Mouse (Mus musculus) cerebellum, adult 8-10 months (tissue): ENCODE measurements at regions not wholly inside any gene's neighbourhood (a gene's known extent, or its start where the extent isn't known, plus 50 kb on each side); places are given as distances from the start of the nearest gene placed in this dataset.

Source experiments
- DNase-seq: peaks from one replicate; pipeline ENCODE4 v3.0.0; 2022

DNA sequence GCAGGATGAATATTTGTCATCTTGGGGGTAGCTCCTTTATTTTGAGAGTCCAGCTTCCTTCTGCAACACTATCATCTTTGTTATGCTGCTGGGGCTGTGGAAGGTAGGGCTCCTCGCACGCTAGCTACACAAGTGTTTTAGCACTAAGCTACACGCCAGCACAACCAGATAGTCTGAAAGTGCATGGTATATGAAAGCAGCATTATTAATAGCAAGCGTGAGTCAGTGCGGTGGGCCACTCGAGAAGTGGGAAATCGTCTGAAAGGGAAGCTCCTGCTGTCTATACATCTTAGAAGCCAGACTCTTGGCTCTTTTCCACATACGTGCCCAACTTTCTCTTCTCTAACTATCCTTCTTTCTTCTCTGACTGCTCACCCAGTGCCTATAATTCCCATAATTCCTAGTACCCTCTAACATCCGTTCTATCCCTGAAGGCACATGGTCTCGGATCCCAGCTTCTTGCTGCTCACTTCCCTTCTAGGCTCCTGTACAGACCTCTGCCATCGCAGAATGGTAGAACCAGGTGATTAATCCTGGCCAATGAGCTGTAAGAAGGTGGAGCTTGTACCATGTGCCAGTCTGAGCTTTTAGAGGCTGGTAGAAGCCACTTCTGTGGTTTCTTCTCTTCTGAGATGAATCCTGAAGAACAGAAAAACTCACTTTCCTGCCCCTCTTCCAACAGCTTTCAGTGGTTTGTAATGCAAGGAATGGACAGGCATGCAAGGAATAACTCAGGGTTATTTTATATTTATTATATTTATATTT lies 55.5 kb downstream of the E030025P04Rik start:
- no peak for DNase-seq

DNA sequence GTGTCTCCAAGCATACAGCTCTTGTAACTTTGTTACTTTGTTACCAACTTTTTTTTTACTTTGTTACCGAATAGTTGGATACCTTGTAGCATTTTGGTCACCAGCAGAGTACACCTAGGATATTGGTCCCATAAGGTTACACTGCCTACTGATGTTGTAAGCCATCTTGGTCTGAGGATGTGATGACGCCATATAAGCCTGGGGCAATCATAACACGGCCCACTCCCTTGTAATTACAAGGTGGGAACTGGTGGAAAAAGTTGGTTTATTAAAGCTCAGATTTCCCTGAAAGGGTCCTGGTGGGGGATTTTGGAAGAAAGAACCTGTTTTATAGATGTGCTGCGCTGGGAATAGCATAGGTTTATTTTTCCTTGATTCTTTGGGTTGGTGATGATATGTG lies 62.2 kb downstream of the E030025P04Rik start:
- no peak for DNase-seq

DNA sequence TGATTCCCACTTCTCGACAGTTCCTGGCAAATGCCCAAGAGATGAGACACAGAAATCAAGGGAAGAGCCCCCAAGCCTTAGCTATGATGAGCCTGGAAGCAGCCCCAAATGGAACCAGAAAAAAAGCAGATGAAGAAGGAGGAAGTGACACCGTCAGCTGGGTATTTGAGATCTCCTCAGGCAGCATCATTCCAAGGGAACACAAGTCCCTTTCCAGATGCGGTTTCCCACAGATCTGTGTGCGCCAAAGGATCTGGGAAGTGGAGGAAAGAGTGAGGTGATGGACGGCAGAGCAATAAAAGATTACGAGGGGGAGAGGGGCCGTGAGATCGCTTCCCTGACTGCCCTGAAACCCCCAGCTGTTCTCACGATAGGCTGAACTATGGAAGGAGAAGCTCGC lies 62.7 kb downstream of the E030025P04Rik start:
- no peak for DNase-seq

DNA sequence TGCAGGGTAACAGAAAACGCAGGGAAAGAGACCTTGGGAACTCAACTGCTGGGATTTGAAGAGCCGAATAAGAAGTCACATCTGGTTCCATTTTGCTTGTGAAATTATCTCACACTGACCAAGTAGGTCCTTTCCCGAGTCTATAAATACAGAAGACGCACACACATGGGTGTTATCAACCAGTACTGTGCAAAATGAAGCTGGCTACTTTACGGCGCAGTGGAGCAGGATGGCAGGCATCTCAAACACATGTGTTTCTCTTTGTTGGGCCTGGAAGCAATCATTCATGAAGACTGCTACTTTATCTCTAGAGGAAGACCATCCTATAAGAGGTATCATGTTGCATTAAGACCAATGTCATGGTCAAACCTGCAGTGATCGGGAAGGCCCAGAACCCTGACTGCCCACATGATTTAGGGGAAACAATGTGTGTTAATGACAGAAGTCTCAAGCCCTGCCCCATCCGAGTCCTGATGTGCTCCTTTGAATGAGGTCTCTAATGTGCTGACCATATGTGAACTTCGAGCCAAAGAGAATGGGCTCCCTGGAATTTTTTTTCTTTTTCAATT lies 63.2 kb downstream of the E030025P04Rik start:
- no peak for DNase-seq

DNA sequence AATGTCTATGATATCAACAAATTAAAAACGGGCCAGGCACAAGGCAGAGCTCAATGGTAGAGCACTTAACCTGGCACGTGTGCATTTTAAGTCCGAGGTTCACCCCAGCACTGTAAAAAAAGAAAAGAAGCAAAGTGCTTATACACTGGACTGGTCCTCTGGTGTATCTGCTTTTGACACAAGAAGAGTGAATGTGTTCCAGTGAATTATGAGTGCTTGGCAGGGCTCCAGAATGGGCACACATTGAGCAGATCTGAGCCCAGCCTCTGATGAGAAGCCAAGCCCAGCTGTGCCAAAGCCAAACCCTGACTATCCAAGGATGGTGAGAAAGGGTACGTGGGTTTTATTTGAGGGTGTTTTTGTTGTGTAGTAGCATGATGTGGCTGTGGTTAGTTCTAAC lies 64.7 kb downstream of the E030025P04Rik start:
- DNase-seq: no peak

DNA sequence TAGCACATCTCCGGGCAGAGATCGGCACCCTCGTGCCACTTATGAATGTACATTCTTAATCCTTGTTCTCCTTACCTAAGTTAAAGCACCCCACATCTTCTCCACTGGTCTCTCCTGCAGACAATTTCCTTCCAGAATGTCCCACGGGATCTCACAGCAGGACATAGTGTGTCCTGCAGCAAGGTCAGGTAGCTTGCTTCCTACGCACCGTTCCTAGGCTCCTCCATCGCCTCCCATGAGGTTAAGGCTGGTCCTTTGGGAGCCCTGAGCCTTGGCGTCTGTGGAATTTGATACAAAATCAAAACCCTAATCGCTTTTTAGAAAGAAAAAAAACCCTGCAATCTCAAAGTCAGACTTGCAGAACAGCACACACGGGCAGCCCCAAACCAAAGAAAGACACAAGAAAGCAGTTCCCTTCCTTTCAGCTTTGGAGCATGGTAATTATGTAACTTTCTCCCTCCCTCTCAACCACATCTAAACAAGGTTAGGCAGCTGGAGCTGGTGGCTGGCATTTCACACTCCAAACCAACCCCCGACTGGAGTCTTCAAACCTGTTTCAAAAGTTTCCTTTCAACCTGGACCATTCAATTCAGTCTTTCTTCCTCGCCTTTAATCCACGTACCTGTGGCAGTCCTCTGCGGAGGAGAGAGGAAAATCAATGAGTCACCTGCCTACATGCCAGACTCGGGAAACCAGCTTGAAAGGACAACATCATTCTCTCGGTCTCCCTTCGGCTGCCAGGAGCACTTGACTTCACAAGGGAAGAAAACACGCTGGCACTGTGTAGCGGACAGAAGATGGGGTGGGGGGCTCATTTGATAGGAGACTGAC lies 67.4 kb downstream of the E030025P04Rik start:
- no peak for DNase-seq

DNA sequence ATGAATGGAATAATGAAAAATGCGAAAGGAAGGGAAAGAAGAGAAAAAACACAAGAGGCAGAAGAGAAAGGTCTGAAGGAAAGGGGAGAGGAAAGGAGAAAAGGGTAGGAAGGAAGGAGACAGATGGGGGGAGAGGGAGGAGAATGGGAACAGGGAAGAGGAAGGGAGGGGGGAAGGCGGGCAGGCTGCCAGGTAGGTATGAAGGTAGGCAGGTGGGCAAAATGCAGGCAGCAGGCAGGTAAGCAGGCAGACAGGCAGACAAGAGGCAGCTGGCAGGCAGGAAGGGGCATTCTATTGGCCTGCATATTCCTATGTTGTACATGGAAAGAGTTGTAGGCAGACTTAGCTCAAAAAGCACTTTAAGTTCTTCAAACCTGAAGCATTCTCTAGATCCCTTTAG lies 72.8 kb downstream of the E030025P04Rik start:
- no peak for DNase-seq

DNA sequence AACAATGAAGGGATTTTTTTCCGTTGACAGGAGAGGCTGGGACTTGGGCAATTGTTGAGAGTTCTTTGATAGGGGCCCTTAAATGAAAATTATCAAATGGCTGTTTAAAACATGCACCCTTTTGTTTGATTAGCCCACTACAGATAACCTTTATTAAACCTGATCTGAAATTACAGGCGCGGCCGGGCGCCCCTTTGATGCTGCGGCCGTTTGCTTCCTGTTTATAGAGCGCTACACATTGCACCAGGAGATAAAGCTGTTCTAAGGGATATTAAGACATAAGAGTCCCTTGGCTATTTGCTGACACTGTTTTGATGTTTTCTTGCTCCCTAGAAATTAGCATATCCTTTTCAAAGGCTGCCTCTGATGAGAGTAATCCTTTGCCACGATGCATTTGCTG lies 73.8 kb downstream of the E030025P04Rik start:
- no peak for DNase-seq

DNA sequence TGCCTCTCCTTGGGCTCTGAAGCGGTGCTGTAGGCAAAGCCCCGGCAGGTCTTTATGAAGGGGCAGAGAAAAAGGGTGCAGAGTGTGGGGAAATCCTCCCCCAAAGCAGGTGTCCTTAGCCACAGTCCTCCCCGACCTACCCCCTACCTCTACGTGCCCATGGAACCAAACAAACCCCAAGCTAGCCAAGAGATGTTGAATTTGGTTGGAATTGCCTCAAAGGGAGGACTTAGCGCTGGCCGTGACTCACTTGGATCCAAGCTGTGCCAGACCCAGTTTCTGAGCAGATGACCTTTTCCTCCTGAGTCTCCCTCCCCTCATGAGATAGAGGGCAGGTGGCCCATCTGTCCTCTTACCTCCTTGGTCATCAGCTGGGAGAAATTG lies 74.9 kb downstream of the E030025P04Rik start:
- peak; percentile 49 for DNase-seq

DNA sequence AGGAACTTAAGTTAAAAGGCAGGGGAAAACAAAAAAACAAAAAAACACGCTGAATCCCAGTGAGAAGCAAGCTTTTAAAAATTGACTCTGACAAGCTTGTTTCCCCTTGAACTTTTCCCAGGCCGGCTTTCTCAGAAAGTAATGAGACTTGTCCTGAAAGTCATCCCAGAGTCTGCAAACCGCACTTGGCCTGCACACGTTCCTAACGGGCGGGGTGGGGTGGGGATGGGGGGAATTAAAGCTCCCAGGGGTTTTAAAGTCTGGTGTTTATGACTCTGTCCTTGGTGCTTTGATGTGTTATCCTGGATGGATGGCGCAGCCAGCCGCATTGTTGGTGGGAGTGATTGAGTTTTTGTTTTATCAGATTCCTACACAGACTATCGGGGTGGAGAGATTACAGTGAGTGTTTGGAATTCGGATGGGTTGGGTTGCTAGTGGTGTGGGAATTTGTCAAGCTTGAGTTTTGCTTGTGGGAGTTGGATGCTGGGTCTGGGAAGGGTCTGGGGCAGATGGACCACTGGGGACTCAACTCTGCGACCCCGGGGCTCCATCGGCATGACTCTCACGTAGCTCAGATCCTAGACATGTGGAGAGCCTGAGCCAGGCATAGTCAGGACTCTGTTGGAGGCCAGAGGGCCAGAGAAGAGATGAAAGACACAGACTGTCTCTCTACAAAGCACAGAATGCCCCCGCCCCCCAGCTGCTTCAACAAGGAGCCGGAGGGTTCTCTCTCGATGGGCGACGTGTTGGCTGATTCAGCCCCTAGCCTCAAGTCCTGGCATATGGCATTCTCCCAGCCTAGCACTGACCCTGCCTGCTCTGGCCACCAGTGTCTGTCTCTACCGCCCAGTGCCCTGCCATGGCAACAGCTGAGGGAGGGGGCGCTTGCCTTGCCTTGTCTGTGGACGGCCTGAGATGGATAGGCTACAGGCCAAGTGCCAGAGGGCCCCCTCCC lies 75.5 kb downstream of the E030025P04Rik start:
- peak; percentile 7 for DNase-seq

DNA sequence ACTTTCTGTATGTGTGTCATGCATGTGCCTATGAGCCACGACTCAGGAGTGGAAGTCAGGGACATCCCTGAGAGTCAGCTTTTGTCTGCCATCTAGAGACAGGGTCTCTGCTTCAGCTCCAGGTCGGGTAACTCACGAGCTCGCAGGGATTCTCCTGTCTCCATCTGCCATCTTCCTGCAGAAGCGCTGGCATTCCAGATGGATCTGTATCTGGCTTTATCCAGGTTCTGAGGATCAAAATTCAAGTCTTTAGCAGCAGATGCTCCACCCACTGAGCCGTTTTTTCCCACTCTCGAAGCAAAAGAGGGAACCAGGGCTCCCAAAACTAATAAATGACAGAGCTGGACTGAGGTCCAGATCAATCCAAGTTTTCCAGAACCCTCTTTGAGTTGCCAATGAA lies 76.4 kb downstream of the E030025P04Rik start:
- DNase-seq: no peak

DNA sequence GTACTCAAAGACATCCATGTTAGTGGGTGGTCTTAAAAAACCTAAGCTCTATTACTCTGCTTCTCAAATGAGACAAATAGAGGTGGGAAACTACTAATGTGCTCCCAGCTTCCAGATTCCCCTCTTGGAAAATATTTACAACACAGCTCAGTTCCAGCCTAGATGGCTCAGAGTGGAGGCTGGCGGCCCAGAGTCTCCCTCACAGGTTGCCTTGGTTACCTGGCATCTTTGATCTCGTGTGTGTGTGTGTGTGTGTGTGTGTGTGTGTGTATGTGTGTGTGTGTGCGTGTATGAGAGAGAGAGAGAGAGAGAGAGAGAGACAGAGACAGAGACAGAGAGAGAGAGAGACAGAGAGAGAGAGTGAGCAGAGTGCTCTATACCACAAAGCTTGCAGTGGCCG lies 82.2 kb downstream of the E030025P04Rik start:
- no peak for DNase-seq

DNA sequence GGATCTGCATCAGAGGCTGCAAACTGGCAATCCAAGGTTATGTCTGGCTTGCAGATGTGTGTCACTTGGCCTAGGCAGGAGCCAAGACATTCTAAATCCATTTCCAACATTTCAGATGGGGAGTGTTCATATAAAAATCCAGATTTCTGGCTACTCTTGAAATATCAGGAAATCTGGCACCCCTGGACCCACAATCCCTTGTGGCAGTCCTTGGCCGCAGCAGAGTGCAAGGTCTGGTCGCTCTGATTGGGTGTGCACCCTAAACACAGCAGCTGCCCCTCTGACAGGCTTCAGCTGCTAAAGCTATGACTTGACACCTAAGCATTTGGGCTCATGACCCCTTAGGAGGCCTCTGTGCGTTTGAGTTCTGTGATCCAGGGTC lies 83.7 kb downstream of the E030025P04Rik start:
- DNase-seq: no peak

DNA sequence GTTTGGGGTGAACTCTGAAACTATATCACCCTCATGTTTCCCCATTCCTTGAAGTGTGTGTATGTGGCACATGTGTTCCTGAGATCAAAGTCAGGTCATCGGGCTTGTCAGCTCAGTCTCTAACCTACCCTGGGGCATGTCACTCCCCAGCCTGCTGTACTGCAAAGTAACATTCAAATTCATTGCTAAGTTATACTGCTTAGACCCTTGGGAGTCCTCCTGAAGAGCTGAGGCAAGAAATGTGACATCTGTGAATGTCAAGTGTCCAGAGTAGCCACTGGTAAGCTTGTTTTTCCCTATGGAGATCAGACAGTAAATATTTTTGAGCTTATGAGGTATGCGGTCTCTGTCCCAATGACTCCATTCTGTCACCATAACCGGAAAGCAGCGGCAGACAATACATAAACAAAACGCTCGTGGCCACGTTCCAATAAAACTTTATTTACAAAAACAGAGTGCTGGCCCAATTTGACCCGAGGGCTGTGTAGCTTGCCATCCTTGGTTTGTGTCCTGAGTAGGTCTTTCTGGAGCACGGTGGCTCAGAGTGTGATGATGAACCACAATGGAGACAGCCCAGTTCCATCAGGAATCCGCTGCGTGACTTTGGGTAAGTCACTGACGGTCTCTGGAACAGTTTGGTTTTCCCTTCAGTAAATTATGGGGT lies 84.2 kb downstream of the E030025P04Rik start:
- DNase-seq: no peak

DNA sequence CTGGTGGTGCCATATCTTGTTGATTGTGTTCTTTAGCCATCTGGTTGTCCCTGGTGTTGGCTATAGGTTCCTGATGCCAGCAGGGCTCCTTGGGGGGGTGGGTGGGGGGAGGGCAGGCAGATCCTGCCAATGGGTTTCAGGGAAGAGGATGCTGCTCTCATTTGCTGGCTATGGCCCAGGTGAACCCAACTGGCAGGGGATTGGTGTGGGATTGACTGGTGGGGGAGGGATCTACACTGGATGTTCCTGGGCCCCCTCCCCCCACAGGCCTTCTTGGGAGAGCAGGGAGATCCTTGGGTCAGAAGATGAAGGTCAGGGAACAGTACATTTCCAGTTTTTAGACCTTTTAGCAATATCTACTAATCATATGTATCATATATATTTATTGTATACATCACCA lies 86.1 kb downstream of the E030025P04Rik start:
- no peak for DNase-seq

DNA sequence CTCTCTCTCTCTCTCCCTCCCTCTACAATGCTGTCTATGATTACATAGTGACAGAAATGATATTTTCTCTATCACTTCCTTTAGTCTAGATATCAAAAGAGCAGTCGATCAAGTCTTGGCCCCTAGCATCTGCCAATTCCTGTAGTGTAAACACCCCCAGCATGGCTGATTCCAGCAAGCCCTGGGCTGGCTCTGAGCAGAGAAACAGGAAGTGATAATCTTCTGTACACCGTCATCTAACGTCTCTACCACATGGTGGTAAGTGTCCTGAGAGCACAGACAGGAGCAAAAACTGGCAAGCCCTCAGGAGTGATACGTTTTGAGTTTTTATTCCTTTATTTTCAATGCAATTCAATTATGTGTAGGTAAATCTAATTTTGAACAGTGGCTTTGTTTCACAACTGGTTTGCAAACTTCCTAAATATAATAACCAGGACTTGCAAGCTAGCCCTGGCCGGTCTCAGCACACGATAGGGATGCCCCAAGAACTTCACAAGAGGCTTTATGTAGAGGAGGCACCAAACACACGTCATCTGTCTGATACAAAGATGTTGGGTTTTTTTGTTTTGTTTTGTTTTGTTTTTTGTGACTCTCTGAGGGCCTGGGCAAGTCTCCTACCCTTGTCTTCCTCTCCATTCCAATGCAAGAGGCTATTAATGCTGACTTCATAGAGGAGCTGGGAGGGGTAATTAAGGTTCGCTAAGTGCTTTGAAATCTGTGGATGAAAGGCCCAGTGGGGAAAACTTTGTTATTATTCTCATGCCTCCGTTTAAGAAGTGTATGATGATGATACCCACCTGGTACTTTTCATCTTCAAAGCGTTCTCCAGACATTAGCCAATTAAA lies 95.7 kb downstream of the E030025P04Rik start:
- DNase-seq: no peak

DNA sequence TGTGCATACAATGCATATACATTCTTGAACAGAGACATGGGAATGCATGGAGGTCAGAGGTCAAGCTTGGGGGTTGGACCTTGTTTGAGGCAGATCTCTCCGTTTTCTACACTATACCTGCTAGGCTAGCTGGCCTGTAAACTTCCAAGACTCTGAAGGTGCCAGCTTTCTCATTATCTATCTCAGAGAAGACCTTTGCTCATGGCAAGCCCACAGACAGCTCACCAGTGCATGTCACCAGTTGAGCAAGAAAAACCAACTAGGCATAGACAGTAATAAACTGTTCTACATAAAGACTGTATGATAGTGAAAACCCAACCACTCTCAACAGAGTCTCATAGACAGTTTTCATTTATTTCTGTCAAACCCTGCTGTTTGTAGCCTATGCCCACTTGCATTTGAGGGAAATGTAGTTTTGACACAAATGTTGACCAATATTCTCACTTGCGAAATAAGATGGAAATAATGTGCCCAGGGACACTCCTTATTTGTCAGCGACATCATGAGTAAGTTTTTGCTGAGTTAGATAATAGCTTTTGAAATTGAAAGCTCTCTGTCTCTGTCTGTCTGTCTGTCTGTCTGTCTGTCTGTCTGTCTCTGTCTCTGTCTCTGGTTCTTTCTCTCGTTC lies 96.6 kb downstream of the E030025P04Rik start:
- no peak for DNase-seq

DNA sequence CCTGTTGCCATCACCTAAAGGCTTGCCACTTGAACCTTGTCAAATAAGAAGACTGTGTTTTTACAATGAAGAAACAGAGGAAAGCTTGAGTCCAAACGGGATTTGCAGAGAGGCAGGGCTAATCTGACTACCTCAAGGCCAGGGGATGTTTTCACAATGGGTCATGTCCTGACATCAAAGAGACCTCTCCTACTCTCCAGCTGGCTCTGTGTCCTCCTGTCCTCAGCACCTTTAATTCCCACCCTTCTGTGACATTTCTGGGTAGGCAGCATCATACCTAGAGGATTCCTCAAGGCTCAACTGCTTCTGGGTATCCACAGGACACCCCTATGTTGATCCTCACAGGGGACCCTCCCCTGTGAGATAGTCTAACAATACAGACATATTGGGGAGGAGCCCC lies 97.7 kb downstream of the E030025P04Rik start:
- no peak for DNase-seq

DNA sequence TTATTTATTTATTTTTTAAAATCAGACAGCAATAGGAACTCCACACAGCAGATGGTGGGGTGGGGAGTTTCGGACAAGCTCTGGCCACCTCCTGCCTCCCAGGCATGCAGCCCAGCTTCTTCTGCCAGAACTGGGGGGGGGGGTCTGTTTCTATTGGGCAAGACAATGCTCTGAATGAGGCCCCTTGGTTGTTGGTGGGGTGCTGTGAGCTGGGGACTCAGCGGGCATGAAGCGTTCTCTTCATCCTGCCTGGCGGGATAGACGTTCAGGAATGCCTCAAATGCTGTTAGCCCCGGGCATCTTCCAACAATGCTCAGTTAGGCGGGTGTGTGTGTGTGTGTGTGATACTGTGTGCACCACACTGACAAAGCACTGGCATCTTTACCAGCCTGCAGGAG lies 103.7 kb downstream of the E030025P04Rik start:
- peak; percentile 33 for DNase-seq

DNA sequence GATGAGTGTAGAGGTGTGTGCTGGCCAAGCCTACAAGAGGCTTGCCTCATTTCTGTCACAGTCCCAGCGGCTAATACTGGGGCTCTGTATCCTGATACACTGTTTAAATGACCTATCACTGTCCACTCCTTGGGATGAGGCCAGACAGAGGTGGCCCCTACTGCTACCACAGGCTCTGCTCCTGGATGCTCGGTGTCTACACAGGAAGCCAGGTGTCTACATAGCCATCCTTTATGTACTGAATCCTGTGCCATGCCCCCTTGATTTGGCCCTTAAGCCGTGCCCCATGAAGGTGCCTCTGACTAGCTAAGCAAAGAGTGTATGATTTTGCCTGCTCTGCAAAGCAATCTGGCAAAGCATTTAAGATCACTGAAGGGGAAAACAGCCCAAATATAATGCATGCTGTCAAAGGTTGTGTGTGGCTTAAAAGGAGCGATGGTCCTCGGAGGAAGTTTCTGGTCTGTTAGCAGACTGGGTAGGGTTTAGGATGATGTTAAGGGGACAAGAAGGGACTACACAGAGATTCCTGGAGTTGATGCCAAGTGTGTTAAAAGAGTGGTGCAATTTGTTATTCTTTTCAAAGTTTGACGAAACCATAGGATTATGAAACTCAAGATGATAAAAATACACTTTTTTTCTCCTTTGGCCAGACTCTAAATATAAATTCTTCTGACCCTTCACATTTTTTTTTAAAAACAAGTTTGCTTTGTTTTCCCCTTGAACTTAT lies 104.2 kb downstream of the E030025P04Rik start:
- no peak for DNase-seq
